Mouse (Mus musculus) hindbrain, embryonic 15.5 days (tissue): Measurements from ENCODE around the gene Atp6v1g1. TPM values are rescaled to one million over a fixed set of nuclear protein-coding genes. Genes with fewer than 3 reads are reported as not detected.

Experiments used
- ATAC-seq: fragments of 200-750 bp; cut with Nextera tagmentation; 2 replicates; pipeline ENCODE4 v1.8.0; 2017; ENCODE audit warnings: low read depth, moderate number of reproducible peaks, moderate TSS enrichment; ENCODE audit not compliant: low FRiP score
- H3K27ac ChIP-seq: fragments of 300-500 bp; sonication (generic); replicated peaks from 2 replicates; pipeline ENCODE4 v1.5.1; 2015; ENCODE audit warnings: mild to moderate bottlenecking, inconsistent platforms
- H3K27me3 ChIP-seq: fragments of 300-500 bp; sonication (generic); 2 replicates; pipeline ENCODE4 v1.6.1; 2015; ENCODE audit warnings: control low read depth, inconsistent platforms
- H3K36me3 ChIP-seq: fragments of 300-500 bp; sonication (generic); 2 replicates; pipeline ENCODE4 v1.6.1; 2015; ENCODE audit warnings: control low read depth, inconsistent platforms
- H3K4me1 ChIP-seq: fragments of 300-500 bp; sonication (generic); replicated peaks from 2 replicates; pipeline ENCODE4 v1.6.1; 2015; ENCODE audit warnings: control low read depth, inconsistent platforms
- H3K4me2 ChIP-seq: fragments of 300-500 bp; sonication (generic); 2 replicates; pipeline ENCODE4 v1.6.1; 2015; ENCODE audit warnings: moderate library complexity, mild to moderate bottlenecking, inconsistent platforms
- H3K4me3 ChIP-seq: fragments of 300-500 bp; sonication (generic); 2 replicates; pipeline ENCODE4 v1.5.1; 2015; ENCODE audit warnings: mild to moderate bottlenecking, inconsistent platforms
- H3K9ac ChIP-seq: fragments of 300-500 bp; sonication (generic); 2 replicates; pipeline ENCODE4 v1.6.1; 2015; ENCODE audit warnings: inconsistent platforms
- H3K9me3 ChIP-seq: fragments of 300-500 bp; sonication (generic); 2 replicates; pipeline ENCODE4 v1.6.1; 2016; ENCODE audit warnings: control low read depth, inconsistent platforms
- WGBS: fragments of 180-500 bp; shearing (Covaris S2); methylation state at CpG from one replicate; pipeline ENCODE4 v1.1.7; 2015; 5-methylcytosine and 5-hydroxymethylcytosine counted together
- polyA plus RNA-seq: library from polyadenylated mRNA; unstranded; fragments of >200 nt; fragmentation: Nextera tagmentation; extraction: Ambion mirVana; gene quantifications from 2 replicates; pipeline ENCODE4 v1.2.1, GENCODE M21; 2015

The Atp6v1g1 gene
- polyA plus RNA-seq, 1 experiment from 2014 or later: 392 TPM

DNA sequence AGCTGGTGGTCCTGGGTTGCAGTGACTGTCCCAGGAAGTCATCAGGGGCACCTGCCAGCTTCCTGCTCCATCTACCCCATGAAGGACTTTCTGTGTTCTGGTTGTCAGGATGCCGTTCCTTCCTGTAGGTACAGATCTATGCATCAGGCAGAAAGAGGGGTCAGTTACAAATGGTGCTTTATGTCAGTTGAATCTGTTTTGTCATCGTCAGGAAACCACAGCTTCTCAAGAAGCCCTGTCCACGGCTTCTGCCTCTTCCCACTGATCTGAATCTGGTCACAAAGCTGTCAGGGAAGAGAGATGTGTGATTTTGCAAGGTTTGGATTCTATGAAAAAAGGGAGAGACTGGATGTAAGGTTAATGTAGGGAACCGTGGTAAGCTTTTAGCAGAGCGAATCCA is 29.6 kb upstream of the Atp6v1g1 start:
- H3K27me3 ChIP-seq: no peaks in the 10 kb centered on the region
- no peaks in the 10 kb centered on the region for H3K9me3 ChIP-seq
- H3K36me3 ChIP-seq: no peaks in the 10 kb centered on the region
- no peak for ATAC-seq
- no peak overlapping the region for H3K27ac ChIP-seq
- no peak overlapping the region for H3K4me2 ChIP-seq
- 88% methylated on average over 5 of the region's 5 CpGs for WGBS
- no peak overlapping the region for H3K4me3 ChIP-seq
- H3K9ac ChIP-seq: no peak overlapping the region
- no peaks in the 10 kb centered on the region; the same call in 1 of the 2 replicates for H3K4me1 ChIP-seq

DNA sequence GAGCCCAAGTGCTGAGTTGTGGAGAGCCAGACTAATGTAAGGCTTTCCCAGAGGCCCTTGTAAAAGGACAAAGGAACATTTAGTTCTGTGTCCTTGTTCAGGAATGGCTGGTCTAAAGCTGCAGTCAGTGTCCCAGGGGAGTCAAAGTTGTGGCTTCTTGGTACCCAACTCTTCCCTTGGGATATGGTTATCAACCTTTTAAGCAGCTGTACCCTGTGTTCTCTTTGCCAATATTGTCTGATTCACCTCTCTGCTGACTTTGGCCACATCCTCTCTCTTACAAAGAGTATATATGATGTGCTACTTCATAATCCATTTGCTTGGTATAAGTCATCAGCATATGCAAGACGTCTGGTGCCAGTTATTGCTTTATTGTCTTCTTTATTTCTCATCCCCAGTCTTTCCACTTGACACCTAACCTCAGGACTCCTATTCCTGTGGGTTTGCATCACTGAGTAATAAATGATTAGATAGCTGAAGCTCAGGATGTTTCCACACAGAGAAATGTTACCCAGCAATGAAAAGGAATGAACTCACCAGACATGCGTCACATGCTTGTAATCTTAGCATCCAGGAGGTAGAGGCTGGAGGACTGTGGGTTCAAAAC is 22.7 kb upstream of the Atp6v1g1 start:
- no peak overlapping the region for H3K9ac ChIP-seq
- ATAC-seq: no peak
- no peaks in the 10 kb centered on the region for H3K4me1 ChIP-seq
- H3K4me3 ChIP-seq: no peak overlapping the region
- no peak overlapping the region for H3K4me2 ChIP-seq
- no peaks in the 10 kb centered on the region for H3K9me3 ChIP-seq
- H3K36me3 ChIP-seq: no peaks in the 10 kb centered on the region
- no peaks in the 10 kb centered on the region for H3K27me3 ChIP-seq
- no peak overlapping the region for H3K27ac ChIP-seq
- 78% methylated on average over 2 of the region's 2 CpGs for WGBS

DNA sequence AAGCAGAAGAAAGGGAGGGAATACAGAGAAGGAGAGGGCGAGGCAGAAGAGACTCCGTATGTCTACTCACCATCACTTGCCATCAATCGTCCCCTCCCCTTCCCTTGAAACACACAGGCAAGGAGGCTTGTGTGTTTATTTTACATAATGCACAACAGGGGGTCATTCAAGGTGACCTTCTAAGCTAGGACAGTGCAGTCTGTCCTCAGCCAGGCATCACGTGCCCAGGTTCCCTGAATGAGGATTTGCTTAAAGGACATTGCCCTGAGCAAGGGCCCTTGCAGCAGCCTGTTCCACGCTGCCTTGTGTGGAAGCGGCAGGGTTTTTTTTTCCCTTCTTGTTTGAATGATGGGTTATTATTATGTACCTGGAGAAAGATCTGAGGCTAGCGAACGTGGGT is 19.1 kb upstream of the Atp6v1g1 start:
- 73% methylated on average over 8 of the region's 8 CpGs for WGBS
- no peak for ATAC-seq
- Histone ChIP-seq H3K9ac (no peak overlapping the region), H3K9me3 (no peaks in the 10 kb centered on the region), H3K27me3 (no peaks in the 10 kb centered on the region), H3K4me2 (no peak overlapping the region), H3K4me3 (no peak overlapping the region), H3K36me3 (no peaks in the 10 kb centered on the region), H3K27ac (no peak overlapping the region), H3K4me1 (no peaks in the 10 kb centered on the region)

DNA sequence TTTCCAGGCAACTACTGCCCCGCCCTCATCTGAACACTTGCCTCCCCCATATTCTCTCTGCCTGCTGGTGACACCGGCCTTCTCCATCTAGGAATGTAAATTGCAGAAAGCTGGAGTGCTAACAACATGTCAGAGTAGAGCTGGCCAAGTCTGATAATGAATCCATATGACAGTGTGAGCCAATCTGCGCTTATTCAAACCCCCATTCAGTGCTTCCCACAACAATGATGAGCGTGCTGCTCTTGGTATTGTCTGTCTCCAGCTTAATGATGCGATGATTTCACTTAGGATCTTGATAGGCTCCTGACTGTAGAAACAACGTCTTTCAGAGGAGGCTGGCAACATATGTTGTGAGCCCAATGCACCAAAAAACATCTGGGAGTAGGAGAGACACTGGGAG is 15.6 kb upstream of the Atp6v1g1 start:
- 62% methylated on average over 6 of the region's 6 CpGs for WGBS
- Histone ChIP-seq H3K4me3 (no peak overlapping the region), H3K9ac (no peak overlapping the region), H3K4me2 (no peak overlapping the region), H3K4me1 (no peaks in the 10 kb centered on the region), H3K36me3 (no peaks in the 10 kb centered on the region), H3K9me3 (no peaks in the 10 kb centered on the region), H3K27me3 (no peaks in the 10 kb centered on the region), H3K27ac (no peak overlapping the region)
- ATAC-seq: no peak

GRCm38 (mm10) chr4:63530409-63530808 is 14.2 kb upstream of the Atp6v1g1 start:
- H3K9me3 ChIP-seq: no peaks in the 10 kb centered on the region
- H3K27me3 ChIP-seq: no peaks in the 10 kb centered on the region
- no peak for ATAC-seq
- H3K4me1 ChIP-seq: no peaks in the 10 kb centered on the region
- no peak overlapping the region for H3K4me2 ChIP-seq
- WGBS: 80% methylated on average over 7 of the region's 7 CpGs
- H3K4me3 ChIP-seq: no peak overlapping the region
- no peak overlapping the region for H3K27ac ChIP-seq
- H3K9ac ChIP-seq: no peak overlapping the region
- H3K36me3 ChIP-seq: no peaks in the 10 kb centered on the region

GRCm38 (mm10) chr4:63537602-63538001 is 7.0 kb upstream of the Atp6v1g1 start:
- Histone ChIP-seq H3K27me3 (no peaks in the 10 kb centered on the region), H3K4me2 (no peak overlapping the region), H3K36me3 (no peaks in the 10 kb centered on the region), H3K9ac (no peak overlapping the region), H3K9me3 (no peaks in the 10 kb centered on the region), H3K27ac (no peak overlapping the region), H3K4me3 (no peak overlapping the region), H3K4me1 (no peaks in the 10 kb centered on the region)
- 73% methylated on average over 4 of the region's 4 CpGs for WGBS
- ATAC-seq: peak; percentile 59

- Histone ChIP-seq H3K4me2 (no peak overlapping the region), H3K27ac (no peak overlapping the region), H3K36me3 (no peaks in the 10 kb centered on the region), H3K9ac (no peak overlapping the region), H3K4me3 (no peak overlapping the region), H3K4me1 (peaks cover 24% of the 10 kb centered on the region), H3K9me3 (no peaks in the 10 kb centered on the region), H3K27me3 (no peaks in the 10 kb centered on the region)
- 75% methylated on average over 2 of the region's 2 CpGs for WGBS
- ATAC-seq: no peak
These were observed 2.4 kb upstream of the Atp6v1g1 start for GRCm38 (mm10) chr4:63542209-63542608.

DNA sequence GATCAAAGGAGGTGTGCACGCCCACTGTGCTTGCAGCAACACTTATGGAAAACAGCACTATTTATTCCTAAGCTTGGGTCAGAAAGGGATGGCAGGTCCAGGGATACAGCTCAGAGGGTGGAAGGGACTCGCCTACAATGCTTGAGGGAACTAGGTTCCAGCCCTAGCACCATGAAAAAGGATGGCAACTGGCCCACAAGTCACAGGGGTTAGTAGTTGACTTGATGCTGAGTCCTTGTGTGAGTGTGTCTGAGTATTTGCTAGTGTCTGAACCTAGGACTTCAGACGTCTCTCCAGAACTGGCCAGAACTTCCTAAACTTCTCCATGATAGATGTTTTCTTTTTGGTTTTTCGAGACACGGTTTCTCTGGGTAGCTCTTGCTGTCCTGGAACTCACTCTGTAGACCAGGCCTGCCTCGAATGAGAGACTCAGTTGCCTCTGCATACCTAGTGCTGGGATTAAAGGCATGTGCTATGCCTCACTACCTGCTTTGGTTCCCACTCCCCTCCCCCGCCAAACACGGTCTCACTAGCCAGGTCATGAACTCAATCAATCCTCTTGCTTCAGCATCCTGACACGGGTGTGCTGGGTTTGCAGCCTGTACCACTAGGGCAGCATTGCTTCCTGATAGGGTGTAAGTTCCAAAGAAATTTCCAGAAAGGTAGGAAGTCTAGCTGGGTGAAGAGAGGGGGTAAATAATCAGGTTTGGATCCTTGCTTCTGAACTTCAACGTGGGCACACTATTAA is 652 bp upstream of the Atp6v1g1 start:
- peak overlapping the region; percentile 64 for H3K4me2 ChIP-seq
- H3K4me1 ChIP-seq: peaks cover 35% of the 10 kb centered on the region
- no peaks in the 10 kb centered on the region for H3K9me3 ChIP-seq
- peak overlapping the region; percentile 89 for H3K27ac ChIP-seq
- no peaks in the 10 kb centered on the region for H3K27me3 ChIP-seq
- peak overlapping the region; percentile 89 for H3K4me3 ChIP-seq
- H3K9ac ChIP-seq: peak overlapping the region; percentile 92; the same call in 1 of the 2 replicates
- H3K36me3 ChIP-seq: peaks cover 3% of the 10 kb centered on the region
- WGBS: 64% methylated on average over 10 of the region's 10 CpGs
- peak; percentile 72 for ATAC-seq

DNA sequence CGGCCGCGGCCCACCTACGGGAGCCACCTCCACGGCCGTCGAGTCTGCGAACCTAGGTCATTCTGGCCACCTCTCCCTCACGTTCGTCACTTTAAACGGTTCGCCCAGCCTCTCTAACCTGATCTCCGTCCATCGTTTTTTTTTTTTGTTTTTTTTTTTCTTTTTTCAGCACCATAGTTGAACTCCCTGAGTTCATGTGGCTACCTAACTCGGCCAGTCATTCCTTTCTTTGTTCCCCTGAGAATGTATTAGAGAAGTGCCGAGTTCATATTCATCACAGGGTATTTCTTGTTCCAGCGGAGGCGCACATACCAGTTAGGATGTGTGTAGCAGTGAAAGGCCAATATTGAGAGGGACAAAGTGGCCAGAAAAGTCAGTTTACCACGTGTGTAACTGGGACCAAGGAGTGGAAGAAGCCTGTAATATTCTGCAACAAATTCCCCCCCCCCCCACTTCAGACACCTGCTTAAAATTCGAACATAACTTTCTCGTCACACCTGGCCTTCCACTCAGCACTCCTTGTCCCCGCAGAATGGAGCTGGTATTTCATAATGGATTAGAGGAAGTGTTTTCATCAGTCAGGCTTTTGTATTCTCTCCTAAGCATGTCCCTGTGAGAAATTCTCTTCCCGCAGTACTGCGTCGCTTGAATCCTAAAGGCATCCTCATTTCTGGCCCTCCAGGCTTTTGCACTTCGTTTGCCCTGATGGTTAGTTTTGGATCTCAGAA is 823 bp downstream of the Atp6v1g1 start:
- Histone ChIP-seq H3K4me1 (peaks cover 35% of the 10 kb centered on the region), H3K9ac (peak overlapping the region; percentile 92), H3K4me2 (peak overlapping the region; percentile 64), H3K9me3 (no peaks in the 10 kb centered on the region), H3K27ac (peak overlapping the region; percentile 89), H3K27me3 (no peaks in the 10 kb centered on the region), H3K4me3 (peak overlapping the region; percentile 89), H3K36me3 (peaks cover 11% of the 10 kb centered on the region)
- WGBS: 11% methylated on average over 26 of the region's 26 CpGs
- no peak for ATAC-seq

- Histone ChIP-seq H3K9ac (no peak overlapping the region), H3K36me3 (peaks cover 22% of the 10 kb centered on the region), H3K4me3 (no peak overlapping the region), H3K27me3 (no peaks in the 10 kb centered on the region), H3K4me2 (peak overlapping the region; percentile 64), H3K9me3 (no peaks in the 10 kb centered on the region), H3K27ac (no peak overlapping the region), H3K4me1 (peaks cover 35% of the 10 kb centered on the region)
- WGBS: 86% methylated on average over 6 of the region's 6 CpGs
- ATAC-seq: no peak
These were observed 2.0 kb downstream of the Atp6v1g1 start for GRCm38 (mm10) chr4:63546441-63547055.

GRCm38 (mm10) chr4:63547799-63548198 is 3.2 kb downstream of the Atp6v1g1 start:
- no peak for ATAC-seq
- Histone ChIP-seq H3K9ac (no peak overlapping the region), H3K27me3 (no peaks in the 10 kb centered on the region), H3K4me3 (no peak overlapping the region), H3K27ac (no peak overlapping the region), H3K4me2 (no peak overlapping the region), H3K36me3 (peaks cover 35% of the 10 kb centered on the region), H3K9me3 (no peaks in the 10 kb centered on the region), H3K4me1 (peaks cover 35% of the 10 kb centered on the region)
- 48% methylated on average over 1 of the region's 1 CpGs for WGBS

- Histone ChIP-seq H3K4me2 (no peak overlapping the region), H3K9me3 (no peaks in the 10 kb centered on the region), H3K36me3 (peaks cover 38% of the 10 kb centered on the region), H3K27ac (no peak overlapping the region), H3K4me1 (peaks cover 35% of the 10 kb centered on the region), H3K4me3 (no peak overlapping the region), H3K9ac (no peak overlapping the region), H3K27me3 (no peaks in the 10 kb centered on the region)
- no peak for ATAC-seq
- WGBS: 92% methylated on average over 3 of the region's 3 CpGs
These were observed 3.9 kb downstream of the Atp6v1g1 start for GRCm38 (mm10) chr4:63548491-63548890.
